Mouse (Mus musculus) liver, postnatal 0 days (tissue): ENCODE results near the gene Flad1.

Experiments
- CTCF ChIP-seq: sonication (generic); IDR thresholded peaks from 2 replicates; pipeline ENCODE4 v1.5.1; 2016; ENCODE audit warnings: antibody characterized with exemption, low read depth
- EP300 ChIP-seq: IDR thresholded peaks from 2 replicates; pipeline ENCODE4 v1.6.1; 2016; ENCODE audit warnings: antibody characterized with exemption, low read depth, mild to moderate bottlenecking

- TF ChIP-seq CTCF (no peak), EP300 (no peak)
These were observed 56.2 kb downstream of the Flad1 start for GRCm38 (mm10) chr3:89355512-89355902.
